Mouse (Mus musculus): Measurements from ENCODE around the gene Tmem178.

- TF ChIP-seq CTCF (IDR thresholded peaks at IDR 0.05; ENCODE audit: extremely low read depth, insufficient read length, insufficient replicate concordance, low read depth, low read length) (no peak), POLR2A (IDR thresholded peaks at IDR 0.05; ENCODE audit: low read depth, low read length) (no peak)
Observed at GRCm38 (mm10) chr17:80932716-80933115, 11.7 kb upstream of the Tmem178 start.
